Comparison of ENCODE assay signal across 8 mouse cellular contexts in genomic region chr1:172376198-172376667, GRCm38 (mm10). TPM values are rescaled to one million over a fixed set of nuclear protein-coding genes. Genes with fewer than 3 reads are reported as not detected.
A peak's percentile ranks its signal among the peaks of the same experiment; 100 is the strongest.
DNase-seq lines count a peak whose midpoint lies in the region; ATAC-seq and TF ChIP-seq lines count a peak whose summit lies in the region.

Gene Pigm, plus strand, starts transcription at chr1:172376546.

- peak within 1 kb of the TSS; percentile 100 for H3K4me2 ChIP-seq in CH12.LX (ENCODE audit: insufficient read depth, low read depth, poor library complexity, severe bottlenecking)
- H3K4me2 ChIP-seq in forebrain, embryonic 11.5 days (ENCODE audit: low read depth, low read length, severe bottlenecking): peak within 1 kb of the TSS; percentile 99
- peak within 1 kb of the TSS; percentile 97 for H3K4me2 ChIP-seq in heart, embryonic 16.5 days (ENCODE audit: low read depth, low read length)
- H3K4me2 ChIP-seq in liver, embryonic 15.5 days: peak within 1 kb of the TSS; percentile 98
- H3K4me2 ChIP-seq in neural tube, embryonic 12.5 days (replicated peaks): peak within 1 kb of the TSS; percentile 100

- H3K9ac ChIP-seq in CH12.LX (ENCODE audit: insufficient read depth, low read depth): peak within 1 kb of the TSS; percentile 77
- peak within 1 kb of the TSS; percentile 65 for H3K9ac ChIP-seq in forebrain, embryonic 11.5 days (ENCODE audit: low read length)
- H3K9ac ChIP-seq in heart, embryonic 16.5 days (ENCODE audit: low read length): peak within 1 kb of the TSS; percentile 90
- H3K9ac ChIP-seq in liver, embryonic 15.5 days: peak within 1 kb of the TSS; percentile 85
- H3K9ac ChIP-seq in neural tube, embryonic 12.5 days: peak within 1 kb of the TSS; percentile 82

- TF ChIP-seq RAD21 in CH12.LX (IDR thresholded peaks at IDR 0.05; ENCODE audit: low read depth, low read length): no peak

- peak within 1 kb of the TSS; percentile 78 to 96 (median 90) for H3K4me3 ChIP-seq in CH12.LX (replicated peaks in 1 of 3; ENCODE audit: low read depth in 2 of 3, low read length in 2 of 3, poor library complexity in 1 of 3)
- H3K4me3 ChIP-seq in forebrain, embryonic 11.5 days (ENCODE audit: low read depth, low read length): peak within 1 kb of the TSS; percentile 67
- H3K4me3 ChIP-seq in heart, embryonic 16.5 days (ENCODE audit: low read length): peak within 1 kb of the TSS; percentile 96
- peak within 1 kb of the TSS; percentile 98 for H3K4me3 ChIP-seq in liver, embryonic 15.5 days (replicated peaks)
- H3K4me3 ChIP-seq in neural tube, embryonic 12.5 days: peak within 1 kb of the TSS; percentile 89

- peak within 1 kb of the TSS; percentile 56 for H3K27ac ChIP-seq in CH12.LX (ENCODE audit: insufficient read depth, low read depth)
- peak within 1 kb of the TSS; percentile 21; the same call in 1 of the 2 replicates for H3K27ac ChIP-seq in forebrain, embryonic 11.5 days (ENCODE audit: low read depth, low read length)
- H3K27ac ChIP-seq in heart, embryonic 16.5 days (ENCODE audit: low read length): peak within 1 kb of the TSS; percentile 83
- peak within 1 kb of the TSS; percentile 90 for H3K27ac ChIP-seq in liver, embryonic 15.5 days (replicated peaks)
- H3K27ac ChIP-seq in neural tube, embryonic 12.5 days: 0 out of 2 replicates have a peak within 1 kb of the TSS, but pooled peaks have one; percentile 54

- TF ChIP-seq EP300 in CH12.LX (IDR thresholded peaks at IDR 0.05; ENCODE audit: low read length): no peak

- in situ Hi-C loops in CH12.LX (cut with MboI; ENCODE audit: low pct_ligation_motif_present, low pct_unique_long_range_greater_than_20kb, low sequenced_read_pairs): no loop called here

- peak; percentile 99 for DNase-seq in CH12.LX (ENCODE audit: extremely low read depth)
- peak; percentile 97 for DNase-seq in c-Kit-positive CD71-positive TER-119-negative erythroid progenitor cells, embryonic 14.5 days (ENCODE audit: low read depth)
- peak; percentile 99 for DNase-seq in forebrain, embryonic 11.5 days (ENCODE audit: low spot score)
- peak; percentile 99 for DNase-seq in kidney, postnatal 36 days
- DNase-seq in telencephalon, adult 2 months (ENCODE audit: low read depth, low spot score): peak; percentile 98

- H3K4me1 ChIP-seq in CH12.LX (ENCODE audit: control insufficient read depth in 1 of 2, insufficient read depth in 2 of 2): peaks cover 0 to 42% of the 10 kb centered on the region in 2 experiments; a peak in 2 of 4 replicates
- peaks cover 6% of the 10 kb centered on the region; the same call in 1 of the 2 replicates for H3K4me1 ChIP-seq in forebrain, embryonic 11.5 days (replicated peaks; ENCODE audit: control insufficient read depth, insufficient read depth, low read length)
- H3K4me1 ChIP-seq in heart, embryonic 16.5 days (ENCODE audit: control insufficient read depth, insufficient read depth, low read length): peaks cover 12% of the 10 kb centered on the region
- peaks cover 28% of the 10 kb centered on the region for H3K4me1 ChIP-seq in liver, embryonic 15.5 days (replicated peaks)
- peaks cover 20% of the 10 kb centered on the region for H3K4me1 ChIP-seq in neural tube, embryonic 12.5 days

- dilution Hi-C loops in CH12.LX (cut with MboI; ENCODE audit: extremely low pct_ligation_motif_present, extremely low pct_unique_long_range_greater_than_20kb, low sequenced_read_pairs): no loop called here

- H3K79me2 ChIP-seq in CH12.LX (replicated peaks; ENCODE audit: control insufficient read depth, extremely low read depth, insufficient read depth, poor library complexity, severe bottlenecking): peaks cover 41% of the 10 kb centered on the region

- peak; percentile 95 for TF ChIP-seq POLR2A in CH12.LX (IDR thresholded peaks at IDR 0.05; ENCODE audit: low read depth, low read length)

- H3K36me3 ChIP-seq in CH12.LX (replicated peaks in 1 of 2; ENCODE audit: control insufficient read depth in 1 of 2, insufficient read depth in 1 of 2, low read length in 1 of 2): peaks cover 5 to 30% of the 10 kb centered on the region in 2 experiments
- peaks cover under 1% of the 10 kb centered on the region; the same call in 1 of the 2 replicates for H3K36me3 ChIP-seq in forebrain, embryonic 11.5 days (ENCODE audit: control insufficient read depth, insufficient read depth, low read length)
- H3K36me3 ChIP-seq in heart, embryonic 16.5 days (ENCODE audit: control insufficient read depth, insufficient read depth): 0 out of 2 replicates have a peak, but pooled peaks cover 4% of the 10 kb centered on the region
- H3K36me3 ChIP-seq in liver, embryonic 15.5 days (replicated peaks): peaks cover 13% of the 10 kb centered on the region
- H3K36me3 ChIP-seq in neural tube, embryonic 12.5 days: peaks cover 12% of the 10 kb centered on the region; the same call in 1 of the 2 replicates

- under 1% methylated on average over 38 of the region's 39 CpGs for WGBS in forebrain, embryonic 11.5 days
- under 1% methylated on average over 35 of the region's 39 CpGs for WGBS in heart, embryonic 16.5 days
- under 1% methylated on average over 36 of the region's 39 CpGs for WGBS in liver, embryonic 15.5 days (ENCODE audit: insufficient replicate concordance)
- under 1% methylated on average over 39 of the region's 39 CpGs for WGBS in neural tube, embryonic 12.5 days

- H3K27me3 ChIP-seq in CH12.LX (replicated peaks): no peaks in the 10 kb centered on the region
- H3K27me3 ChIP-seq in forebrain, embryonic 11.5 days (ENCODE audit: control insufficient read depth, insufficient read depth, low read length): no peaks in the 10 kb centered on the region
- H3K27me3 ChIP-seq in heart, embryonic 16.5 days (ENCODE audit: control insufficient read depth, insufficient read depth, low read length): no peaks in the 10 kb centered on the region
- 0 out of 2 replicates have a peak, but pooled peaks cover 2% of the 10 kb centered on the region for H3K27me3 ChIP-seq in liver, embryonic 15.5 days
- no peaks in the 10 kb centered on the region for H3K27me3 ChIP-seq in neural tube, embryonic 12.5 days (replicated peaks)

- no peaks in the 10 kb centered on the region for H3K9me3 ChIP-seq in CH12.LX (replicated peaks; ENCODE audit: low read length)
- H3K9me3 ChIP-seq in forebrain, embryonic 11.5 days (ENCODE audit: control insufficient read depth, low read length): no peaks in the 10 kb centered on the region
- no peaks in the 10 kb centered on the region for H3K9me3 ChIP-seq in heart, embryonic 16.5 days (replicated peaks; ENCODE audit: control insufficient read depth, low read length)
- no peaks in the 10 kb centered on the region for H3K9me3 ChIP-seq in liver, embryonic 15.5 days (replicated peaks)
- no peaks in the 10 kb centered on the region for H3K9me3 ChIP-seq in neural tube, embryonic 12.5 days

- peak; percentile 99 for ATAC-seq in forebrain, embryonic 11.5 days (replicated peaks; ENCODE audit: low FRiP score)
- peak; percentile 98 for ATAC-seq in heart, embryonic 16.5 days (replicated peaks; ENCODE audit: extremely low read depth, insufficient read depth, low FRiP score)
- peak; percentile 98 for ATAC-seq in liver, embryonic 15.5 days (ENCODE audit: insufficient read depth)
- peak; percentile 98 for ATAC-seq in neural tube, embryonic 12.5 days (ENCODE audit: low FRiP score, low read depth)

- no peak for TF ChIP-seq CTCF in CH12.LX (conservative IDR thresholded peaks at IDR 0.05 in 1 of 2, IDR thresholded peaks at IDR 0.05 in 1 of 2; ENCODE audit: low read depth in 2 of 2, low read length in 2 of 2)

TF ChIP-seq in CH12.LX, 34 proteins besides CTCF, POLR2A, EP300 and RAD21 (continues in another document):
- TF ChIP-seq JUND (conservative IDR thresholded peaks at IDR 0.05; ENCODE audit: low read depth, low read length): no peak
- TF ChIP-seq GABPA (IDR thresholded peaks at IDR 0.05; ENCODE audit: insufficient replicate concordance, low read depth, low read length): no peak; the same call in 1 of the 2 replicates
- TF ChIP-seq HCFC1 (IDR thresholded peaks at IDR 0.05; ENCODE audit: low read depth, low read length): peak; percentile 91
- TF ChIP-seq MXI1 (IDR thresholded peaks at IDR 0.05; ENCODE audit: low read depth, low read length): no peak
- TF ChIP-seq ZNF384 (IDR thresholded peaks at IDR 0.05; ENCODE audit: low read depth, low read length): no peak
- TF ChIP-seq TBP (conservative IDR thresholded peaks at IDR 0.05; ENCODE audit: low read depth, low read length): peak; percentile 97
- TF ChIP-seq ZMIZ1 (IDR thresholded peaks at IDR 0.05; ENCODE audit: low read depth, low read length): no peak
- TF ChIP-seq RCOR1 (conservative IDR thresholded peaks at IDR 0.05; ENCODE audit: low read depth, low read length): 0 out of 2 replicates have a peak, but pooled peaks have one; percentile 2
- no peak for TF ChIP-seq USF1 (IDR thresholded peaks at IDR 0.05; ENCODE audit: low read depth, low read length)
- TF ChIP-seq MEF2A (IDR thresholded peaks at IDR 0.05; ENCODE audit: borderline replicate concordance, low read depth, low read length): peak; percentile 68; the same call in 1 of the 2 replicates
- TF ChIP-seq CHD1 (IDR thresholded peaks at IDR 0.05; ENCODE audit: low read depth, low read length): 0 out of 2 replicates have a peak, but pooled peaks have one; percentile 8
- no peak for TF ChIP-seq PAX5 (IDR thresholded peaks at IDR 0.05; ENCODE audit: low read length)
- peak; percentile 89 for TF ChIP-seq CHD2 (IDR thresholded peaks at IDR 0.05; ENCODE audit: low read length)
- peak; percentile 56; the same call in 1 of the 2 replicates for TF ChIP-seq MYC (IDR thresholded peaks at IDR 0.05; ENCODE audit: low read depth, low read length)
- peak; percentile 93 for TF ChIP-seq KAT2A (IDR thresholded peaks at IDR 0.05; ENCODE audit: insufficient replicate concordance, low read length)
- TF ChIP-seq IRF4 (IDR thresholded peaks at IDR 0.05; ENCODE audit: low read depth, low read length): peak; percentile 75; the same call in 1 of the 2 replicates
- no peak for TF ChIP-seq BHLHE40 (IDR thresholded peaks at IDR 0.05; ENCODE audit: low read depth, low read length)
- peak; percentile 88 for TF ChIP-seq NELFE (IDR thresholded peaks at IDR 0.05; ENCODE audit: low read depth, low read length)
- TF ChIP-seq POLR2AphosphoS2 (IDR thresholded peaks at IDR 0.05; ENCODE audit: low read depth, low read length): peak; percentile 60; the same call in 1 of the 2 replicates
- TF ChIP-seq MAFK (IDR thresholded peaks at IDR 0.05; ENCODE audit: insufficient replicate concordance, low read length): no peak
- TF ChIP-seq ETS1 (conservative IDR thresholded peaks at IDR 0.05; ENCODE audit: low read depth, low read length): peak; percentile 56

RNA-seq across cellular contexts. Expression of gene Pigm, which starts in this region (rescaled TPM):
- total RNA-seq in CH12.LX (2012; rRNA removed) (8.6 and 9.5 TPM in 2 replicates), CH12.LX (2014; rRNA removed) (13.8 and 14.3 TPM in 2 replicates)
- 8.7 and 10.7 TPM in 2 replicates for polyA plus RNA-seq in CH12.LX (2012; ENCODE audit: insufficient read length, low read depth)
- polyA plus RNA-seq in forebrain, embryonic 11.5 days (2014; fragmentation: Nextera tagmentation; extraction: Ambion mirVana): 13.7 and 14.8 TPM in 2 replicates
- polyA plus RNA-seq in heart, embryonic 16.5 days (2015; fragmentation: Nextera tagmentation; extraction: Ambion mirVana): 3.5 and 3.7 TPM in 2 replicates
- 1.7 and 1.9 TPM in 2 replicates for polyA plus RNA-seq in liver, embryonic 15.5 days (2015; fragmentation: Nextera tagmentation; extraction: Ambion mirVana)
- polyA plus RNA-seq in neural tube, embryonic 12.5 days (2016; fragmentation: Nextera tagmentation; extraction: Ambion mirVana): 8.3 and 9.4 TPM in 2 replicates

Comparison
In these comparisons a context has a peak if more than half of its experiments do, and no peak if none do; other contexts are left out.
1. Peak in every context shown above with its lines: DNase-seq, ATAC-seq, H3K4me3 ChIP-seq and H3K27ac ChIP-seq.
2. H3K27ac ChIP-seq: peak in every context shown above with its lines; median percentile 90 in liver, embryonic 15.5 days; 83 in heart, embryonic 16.5 days; 56 in CH12.LX; 54 in neural tube, embryonic 12.5 days; 21 in forebrain, embryonic 11.5 days.